Comparison of ENCODE assay signal across 9 mouse cellular contexts in genomic region chr3:152308485-152309249, GRCm38 (mm10). TPM values are rescaled to one million over a fixed set of nuclear protein-coding genes. Genes with fewer than 3 reads are reported as not detected.
A peak's percentile ranks its signal among the peaks of the same experiment; 100 is the strongest.
DNase-seq lines count a peak whose midpoint lies in the region; ATAC-seq and TF ChIP-seq lines count a peak whose summit lies in the region.
"Had no signal": no experiment of that assay in that cellular context is flagged by ENCODE, and none has a peak within 500 bp of the region (broad histone marks: within the 10 kb centered on the region; RNA-seq: fewer than 3 reads in every experiment).

No protein-coding gene starts in this region.

- H3K4me1 ChIP-seq in kidney, embryonic 15.5 days, result peaks cover 14% of the 10 kb centered on the region
- peaks cover 8% of the 10 kb centered on the region; the same call in 1 of the 2 replicates for H3K4me1 ChIP-seq in embryonic fibroblast, embryonic 13.5 days (ENCODE audit: control insufficient read depth, insufficient read depth, low read length)
- peaks cover 14% of the 10 kb centered on the region for H3K4me1 ChIP-seq in limb, embryonic 13.5 days
- no peaks in the 10 kb centered on the region for H3K4me1 ChIP-seq in thymus, adult 2 months (replicated peaks; ENCODE audit: control insufficient read depth, insufficient read depth, low read length)

- H3K27ac ChIP-seq in kidney, embryonic 15.5 days, result peak overlapping the region; percentile 42
- peak overlapping the region; percentile 49 for H3K27ac ChIP-seq in embryonic fibroblast, embryonic 13.5 days (ENCODE audit: insufficient read depth, low read length)
- peak overlapping the region; percentile 55; the same call in 1 of the 2 replicates for H3K27ac ChIP-seq in limb, embryonic 13.5 days
- H3K27ac ChIP-seq in thymus, adult 2 months (ENCODE audit: control insufficient read depth, insufficient read depth, low read length), result no peak overlapping the region

- H3K4me2 ChIP-seq in kidney, embryonic 15.5 days, result no peak overlapping the region
- H3K4me2 ChIP-seq in limb, embryonic 13.5 days (replicated peaks), result no peak overlapping the region

- no peaks in the 10 kb centered on the region for H3K9me3 ChIP-seq in kidney, embryonic 15.5 days (replicated peaks)
- no peaks in the 10 kb centered on the region for H3K9me3 ChIP-seq in limb, embryonic 13.5 days

- H3K9ac ChIP-seq in kidney, embryonic 15.5 days, result no peak overlapping the region
- H3K9ac ChIP-seq in limb, embryonic 13.5 days, result no peak overlapping the region

- peaks cover 31% of the 10 kb centered on the region for H3K36me3 ChIP-seq in kidney, embryonic 15.5 days
- peaks cover 45% of the 10 kb centered on the region for H3K36me3 ChIP-seq in limb, embryonic 13.5 days
- H3K36me3 ChIP-seq in thymus, adult 2 months (ENCODE audit: control insufficient read depth, insufficient read depth, low read length), result no peaks in the 10 kb centered on the region

- ATAC-seq in kidney, embryonic 15.5 days (replicated peaks; ENCODE audit: low FRiP score), result peak; percentile 66
- ATAC-seq in limb, embryonic 13.5 days (ENCODE audit: low FRiP score, low read depth), result no peak

- H3K4me3 ChIP-seq in kidney, embryonic 15.5 days (replicated peaks), result no peak overlapping the region
- no peak overlapping the region for H3K4me3 ChIP-seq in embryonic fibroblast, embryonic 13.5 days (ENCODE audit: insufficient read depth, low read length)
- no peak overlapping the region for H3K4me3 ChIP-seq in limb, embryonic 13.5 days
- H3K4me3 ChIP-seq in thymus, adult 2 months (ENCODE audit: control insufficient read depth, insufficient read depth, low read length), result no peak overlapping the region

- WGBS in kidney, embryonic 15.5 days, result 30% methylated on average over 10 of the region's 10 CpGs
- WGBS in limb, embryonic 13.5 days, result 33% methylated on average over 10 of the region's 10 CpGs
- 94% methylated on average over 10 of the region's 10 CpGs for WGBS in thymus, adult 2 months

- no peak for DNase-seq in kidney, adult 8-10 months
- peak; percentile 59 for DNase-seq in skeletal muscle tissue, adult 2 months (ENCODE audit: low read depth, low spot score)
- no peak for DNase-seq in thymus, adult 2 months
- no peak for DNase-seq in layer of hippocampus, adult 9-10 months (ENCODE audit: low spot score)
- DNase-seq in retina, postnatal 1 day, result no peak
- DNase-seq: right cerebral cortex, postnatal 25 days had no signal

- TF ChIP-seq POLR2A in embryonic fibroblast, embryonic 13.5 days (IDR thresholded peaks at IDR 0.05; ENCODE audit: low read depth, low read length), result no peak
- no peak for TF ChIP-seq POLR2A in thymus, adult 2 months (IDR thresholded peaks at IDR 0.05; ENCODE audit: control insufficient read depth, extremely low read depth, insufficient read depth, low read length, poor library complexity)

- no peak for TF ChIP-seq CTCF in embryonic fibroblast, embryonic 13.5 days (IDR thresholded peaks at IDR 0.05; ENCODE audit: borderline replicate concordance, insufficient read depth, low read length)
- no peak for TF ChIP-seq CTCF in thymus, adult 2 months (IDR thresholded peaks at IDR 0.05; ENCODE audit: borderline replicate concordance, control insufficient read depth, extremely low read depth, insufficient read depth, low read length, poor library complexity)

- H3K27me3 ChIP-seq in kidney, embryonic 15.5 days, result no peaks in the 10 kb centered on the region
- no peaks in the 10 kb centered on the region for H3K27me3 ChIP-seq in limb, embryonic 13.5 days
- H3K27me3 ChIP-seq in thymus, adult 2 months (ENCODE audit: control insufficient read depth, insufficient read depth, low read length), result no peaks in the 10 kb centered on the region

RNA-seq across cellular contexts. Expression of gene Miga1, which starts 31.5 kb away (rescaled TPM):
- 17.9 and 18.7 TPM in 2 replicates for polyA plus RNA-seq in kidney, embryonic 15.5 days (2015; fragmentation: Nextera tagmentation; extraction: Ambion mirVana)
- 9.9 and 13.2 TPM in 2 replicates for polyA plus RNA-seq in embryonic fibroblast, embryonic 13.5 days (2011; ENCODE audit: insufficient read length, low read depth, missing spikeins)
- 19.0 and 21.9 TPM in 2 replicates for polyA plus RNA-seq in limb, embryonic 13.5 days (2015; fragmentation: Nextera tagmentation; extraction: Ambion mirVana)
- polyA plus RNA-seq in thymus, adult 2 months (2012; rRNA removed), result 15.2 and 15.4 TPM in 2 replicates

RNA-seq across cellular contexts. Expression of gene Usp33, which starts 37.6 kb away (rescaled TPM):
- 39.2 and 40.3 TPM in 2 replicates for polyA plus RNA-seq in kidney, embryonic 15.5 days (2015; fragmentation: Nextera tagmentation; extraction: Ambion mirVana)
- polyA plus RNA-seq in embryonic fibroblast, embryonic 13.5 days (2011; ENCODE audit: insufficient read length, low read depth, missing spikeins), result 55.2 and 63.9 TPM in 2 replicates
- 44.1 and 50.6 TPM in 2 replicates for polyA plus RNA-seq in limb, embryonic 13.5 days (2015; fragmentation: Nextera tagmentation; extraction: Ambion mirVana)
- polyA plus RNA-seq in thymus, adult 2 months (2012; rRNA removed), result 16.8 and 20.7 TPM in 2 replicates

RNA-seq across cellular contexts. Expression of gene Nexn, which starts 42.5 kb away (rescaled TPM):
- 11.3 and 12.4 TPM in 2 replicates for polyA plus RNA-seq in kidney, embryonic 15.5 days (2015; fragmentation: Nextera tagmentation; extraction: Ambion mirVana)
- polyA plus RNA-seq in embryonic fibroblast, embryonic 13.5 days (2011; ENCODE audit: insufficient read length, low read depth, missing spikeins), result 144 and 152 TPM in 2 replicates
- polyA plus RNA-seq in limb, embryonic 13.5 days (2015; fragmentation: Nextera tagmentation; extraction: Ambion mirVana), result 26.0 and 27.9 TPM in 2 replicates
- 0.31 TPM in 1 of 2 replicates, not detected in the other for polyA plus RNA-seq in thymus, adult 2 months (2012; rRNA removed)
